Comparison of ENCODE assay signal across 27 mouse cellular contexts in the genomic region with DNA sequence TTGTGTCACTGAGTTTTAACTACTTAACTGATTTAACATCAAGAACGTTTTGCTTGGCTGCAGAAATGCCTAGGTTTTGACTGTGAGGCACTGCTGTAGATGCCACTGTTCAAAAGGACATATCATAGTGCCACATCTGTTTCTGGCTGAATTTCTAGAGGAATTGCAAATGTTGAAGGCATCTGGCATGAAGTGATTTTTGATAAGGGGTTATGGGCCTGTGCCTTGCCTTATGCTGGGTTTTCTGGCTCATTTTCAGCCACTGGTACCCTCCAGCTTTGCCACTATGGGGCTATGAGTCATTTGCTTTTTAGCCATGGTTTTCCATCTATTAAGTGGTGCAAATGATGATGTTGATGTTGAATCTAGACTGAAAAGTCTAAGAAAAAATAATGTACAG.
"Had no signal": no experiment of that assay in that cellular context is flagged by ENCODE, and none has a peak within 500 bp of the region (broad histone marks: within the 10 kb centered on the region; RNA-seq: fewer than 3 reads in every experiment).

No protein-coding gene starts in this region.

- H3K4me3 ChIP-seq: gastrocnemius, adult 2 months; heart, adult 2 months; heart, embryonic 10.5 days; heart, embryonic 12.5 days; hindbrain, embryonic 10.5 days; hindbrain, embryonic 13.5 days; hindbrain, embryonic 15.5 days; kidney, embryonic 15.5 days; limb, embryonic 13.5 days; limb, embryonic 15.5 days; liver, embryonic 12.5 days had no signal

- H3K36me3 ChIP-seq: heart, embryonic 10.5 days; heart, embryonic 12.5 days; hindbrain, embryonic 10.5 days; hindbrain, embryonic 13.5 days; hindbrain, embryonic 15.5 days; kidney, embryonic 15.5 days; limb, embryonic 13.5 days; limb, embryonic 15.5 days; liver, embryonic 12.5 days had no signal

- H3K9me3 ChIP-seq: heart, embryonic 10.5 days; heart, embryonic 12.5 days; hindbrain, embryonic 13.5 days; hindbrain, embryonic 15.5 days; kidney, embryonic 15.5 days; limb, embryonic 13.5 days; limb, embryonic 15.5 days; liver, embryonic 12.5 days had no signal

- H3K4me1 ChIP-seq: heart, embryonic 10.5 days had no signal

- DNase-seq: gastrocnemius, adult 2 months; gastrocnemius, postnatal 10 days; gastrocnemius, postnatal 25 days; heart, adult 2 months; heart, postnatal 10 days; heart, postnatal 4 days; kidney, adult 11 months; kidney, adult 2 months; kidney, adult 9 months; kidney, postnatal 14 days; kidney, postnatal 36 days; layer of hippocampus, adult 9-11 months; layer of hippocampus, postnatal 36 days; left cerebral cortex, postnatal 4 days had no signal

- H3K27ac ChIP-seq: gastrocnemius, adult 2 months; heart, adult 2 months; heart, embryonic 10.5 days; hindbrain, embryonic 10.5 days; hindbrain, embryonic 13.5 days; hindbrain, embryonic 15.5 days; hindbrain, postnatal 0 days; kidney, embryonic 15.5 days; kidney, postnatal 0 days; limb, embryonic 13.5 days; limb, embryonic 15.5 days; liver, embryonic 12.5 days; liver, embryonic 14.5 days had no signal

- H3K9ac ChIP-seq: heart, embryonic 12.5 days; hindbrain, embryonic 13.5 days; hindbrain, embryonic 15.5 days; kidney, embryonic 15.5 days; limb, embryonic 13.5 days; limb, embryonic 15.5 days; liver, embryonic 12.5 days; liver, embryonic 14.5 days had no signal

- H3K4me2 ChIP-seq: heart, embryonic 12.5 days; hindbrain, embryonic 13.5 days; hindbrain, embryonic 15.5 days; kidney, embryonic 15.5 days; limb, embryonic 13.5 days; limb, embryonic 15.5 days; liver, embryonic 12.5 days had no signal

- ATAC-seq: hindbrain, postnatal 0 days; intestine, embryonic 16.5 days; liver, embryonic 12.5 days had no signal

- H3K27me3 ChIP-seq: heart, embryonic 12.5 days; hindbrain, embryonic 13.5 days; hindbrain, embryonic 15.5 days; kidney, embryonic 15.5 days; limb, embryonic 13.5 days; limb, embryonic 15.5 days; liver, embryonic 12.5 days had no signal
